Mouse (Mus musculus): ENCODE measurements around the gene Usp17ld.
"Not testable (repeated sequence)": the region's sequence is repeated elsewhere in the genome, so short reads cannot be mapped to it uniquely, and the experiment has no call there.

Usp17ld gene

GRCm38 (mm10) chr7:103252405-103252804 lies at the start of gene Usp17ld:
Gene Usp17ld, minus strand, starts transcription at chr7:103252505.
- DNase-seq (ENCODE audit: low read depth): not testable (repeated sequence)

- DNase-seq (ENCODE audit: low read depth): no peak
Measured at GRCm38 (mm10) chr7:103216696-103217095, 35.6 kb downstream of the Usp17ld start, which contains the start of gene Olfr594. Gene Olfr594, plus strand, starts transcription at chr7:103216996.

- not testable (repeated sequence) for DNase-seq (ENCODE audit: low read depth)
Measured at GRCm38 (mm10) chr7:103212050-103212449, 40.3 kb downstream of the Usp17ld start.

GRCm38 (mm10) chr7:103211562-103211961 lies 40.7 kb downstream of the Usp17ld start, which contains the start of gene Olfr593:
Gene Olfr593, plus strand, starts transcription at chr7:103211862.
- DNase-seq (ENCODE audit: low read depth): no peak
